Mouse (Mus musculus): ENCODE measurements around the gene Mageh1.
"Not testable (repeated sequence)": the region's sequence is repeated elsewhere in the genome, so short reads cannot be mapped to it uniquely, and the experiment has no call there.

GRCm38 (mm10) chrX:153031547-153031946 is 5.8 kb downstream of the Mageh1 start:
- not testable (repeated sequence) for TF ChIP-seq MYOD1 (IDR thresholded peaks at IDR 0.05; ENCODE audit: control insufficient read depth in 1 of 3, insufficient read length in 2 of 3, low read depth in 2 of 3); POLR2A (IDR thresholded peaks at IDR 0.05; ENCODE audit: insufficient read length, low read depth); MAX (IDR thresholded peaks at IDR 0.05; ENCODE audit: low read depth); TCF12 (IDR thresholded peaks at IDR 0.05; ENCODE audit: insufficient read depth, poor library complexity, severe bottlenecking); POLR2AphosphoS2 (IDR thresholded peaks at IDR 0.05; ENCODE audit: insufficient read length, low read depth); MYOG (IDR thresholded peaks at IDR 0.05; ENCODE audit: control insufficient read depth in 1 of 3, insufficient read depth in 1 of 3, insufficient read length in 2 of 3, low read depth in 2 of 3); SRF (IDR thresholded peaks at IDR 0.05; ENCODE audit: control insufficient read depth, insufficient read length, low read depth); CEBPB (IDR thresholded peaks at IDR 0.05; ENCODE audit: insufficient read depth, poor library complexity, severe bottlenecking); E2F4 (IDR thresholded peaks at IDR 0.05; ENCODE audit: insufficient read depth); USF1 (IDR thresholded peaks at IDR 0.05; ENCODE audit: low read depth); TCF3 (IDR thresholded peaks at IDR 0.05; ENCODE audit: insufficient read length, low read depth)
